Mouse (Mus musculus): Measurements from ENCODE around the gene Ppif. TPM values are rescaled to one million over a fixed set of nuclear protein-coding genes. Genes with fewer than 3 reads are reported as not detected.

The Ppif gene
- polyA plus RNA-seq, 1 experiment from 2014 or later = 32.4 TPM

DNA sequence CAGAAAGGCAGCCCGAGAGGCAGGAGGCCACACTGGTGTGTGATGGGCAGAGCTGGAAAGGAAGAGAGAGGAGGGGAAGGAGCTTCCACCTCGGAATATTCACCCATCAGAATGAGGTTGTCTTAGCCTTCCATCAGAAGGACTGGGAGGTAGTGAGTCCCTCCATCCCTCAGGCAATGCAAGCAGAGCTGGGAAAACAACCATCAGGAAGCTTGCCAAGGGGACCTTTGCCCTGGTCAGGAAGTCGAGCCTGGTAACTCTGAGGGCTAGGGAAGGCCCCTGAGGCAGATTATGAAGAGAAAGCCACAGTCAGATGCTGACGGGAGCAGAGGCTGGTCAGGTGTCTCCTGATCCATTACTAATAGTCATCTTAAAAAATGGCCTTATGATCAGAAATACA, 31.7 kb downstream of the Ppif start:
- Histone ChIP-seq H3K4me1 (peaks cover 13% of the 10 kb centered on the region), H3K27ac (peak overlapping the region; percentile 10; the same call in 1 of the 2 replicates)
- WGBS = 52% methylated on average over 4 of the region's 4 CpGs

DNA sequence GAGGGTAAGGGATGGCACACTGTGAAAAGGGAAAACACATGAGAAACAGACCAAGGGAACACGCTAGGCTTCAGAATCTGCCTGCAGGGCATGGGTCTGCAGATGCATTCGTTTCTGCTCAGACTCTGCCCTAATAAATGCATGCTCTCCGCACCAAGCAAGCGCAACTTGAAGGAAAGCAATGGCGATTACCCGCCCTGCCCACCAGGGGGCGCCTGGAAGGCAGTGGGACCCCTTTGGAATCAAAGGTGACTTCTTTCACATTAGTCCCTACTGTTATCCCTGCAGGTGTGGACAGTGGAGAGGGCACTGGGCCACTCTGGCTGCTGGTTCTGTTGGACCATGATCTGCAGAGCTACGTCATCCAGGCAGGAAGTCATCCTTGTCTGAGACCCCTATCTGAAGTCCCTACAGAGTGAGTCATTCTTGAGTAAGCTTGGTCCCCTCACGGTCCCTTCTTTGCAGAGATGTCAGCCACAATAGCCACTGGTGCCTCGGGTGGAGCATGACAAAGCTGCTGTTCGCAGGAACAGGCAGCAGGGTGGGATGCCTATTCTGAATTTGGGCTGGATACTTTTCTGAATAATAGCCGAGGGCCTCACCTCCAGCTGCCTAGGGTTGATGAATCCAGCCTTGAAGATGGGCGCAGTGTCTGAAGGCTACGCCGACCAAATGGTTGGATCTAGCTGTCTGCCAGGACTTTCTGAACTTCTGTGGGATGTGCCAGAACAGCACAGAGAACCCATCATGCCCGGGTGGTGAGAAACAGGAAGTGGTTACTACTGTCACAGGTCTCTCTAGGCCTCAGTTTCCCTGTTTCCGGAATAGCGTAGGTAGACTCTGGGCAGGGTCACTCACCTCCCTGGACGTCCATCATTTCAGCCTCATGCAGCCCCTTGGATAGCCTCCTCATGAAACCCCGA, 32.5 kb downstream of the Ppif start:
- 55% methylated on average over 20 of the region's 20 CpGs for WGBS
- H3K27ac ChIP-seq = no peak overlapping the region

More for the DNA sequence above, 31.7 kb downstream of the Ppif start:
- Histone ChIP-seq H3K9me3 (no peaks in the 10 kb centered on the region), H3K27me3 (no peaks in the 10 kb centered on the region), H3K36me3 (replicated peaks) (no peaks in the 10 kb centered on the region), H3K4me2 (no peak overlapping the region), H3K4me3 (replicated peaks) (no peak overlapping the region), H3K9ac (no peak overlapping the region)
- ATAC-seq (ENCODE audit: low FRiP score) = no peak

DNA sequence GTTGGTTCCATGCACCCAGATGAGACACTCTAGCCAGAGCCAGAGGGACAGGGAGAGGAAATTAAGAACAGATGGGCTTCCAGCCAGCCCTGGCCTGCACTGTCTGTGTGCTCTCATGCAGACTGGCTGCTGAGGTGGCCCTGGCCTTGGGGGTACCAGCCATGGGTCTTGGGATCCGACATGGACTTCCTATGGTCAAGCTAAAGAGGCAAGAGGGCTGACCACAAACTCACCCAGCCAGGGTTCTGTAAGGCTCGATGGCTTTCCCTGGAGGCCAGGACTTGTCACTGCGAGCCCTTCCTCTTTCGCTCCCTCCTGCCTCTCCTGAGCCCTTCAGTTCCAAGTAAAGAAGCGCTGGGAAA, 33.2 kb downstream of the Ppif start:
- Histone ChIP-seq H3K27ac (no peak overlapping the region), H3K4me1 (peaks cover 13% of the 10 kb centered on the region), H3K36me3 (replicated peaks) (no peaks in the 10 kb centered on the region), H3K9me3 (no peaks in the 10 kb centered on the region), H3K4me2 (no peak overlapping the region), H3K9ac (no peak overlapping the region), H3K4me3 (replicated peaks) (no peak overlapping the region), H3K27me3 (no peaks in the 10 kb centered on the region)
- ATAC-seq (ENCODE audit: low FRiP score) = no peak
- 76% methylated on average over 5 of the region's 5 CpGs for WGBS

More for the DNA sequence above, 32.5 kb downstream of the Ppif start:
- Histone ChIP-seq H3K4me1 (peaks cover 13% of the 10 kb centered on the region), H3K27me3 (no peaks in the 10 kb centered on the region), H3K4me3 (replicated peaks) (no peak overlapping the region), H3K9me3 (no peaks in the 10 kb centered on the region), H3K9ac (no peak overlapping the region), H3K4me2 (no peak overlapping the region), H3K36me3 (replicated peaks) (no peaks in the 10 kb centered on the region)
- no peak for ATAC-seq (ENCODE audit: low FRiP score)

DNA sequence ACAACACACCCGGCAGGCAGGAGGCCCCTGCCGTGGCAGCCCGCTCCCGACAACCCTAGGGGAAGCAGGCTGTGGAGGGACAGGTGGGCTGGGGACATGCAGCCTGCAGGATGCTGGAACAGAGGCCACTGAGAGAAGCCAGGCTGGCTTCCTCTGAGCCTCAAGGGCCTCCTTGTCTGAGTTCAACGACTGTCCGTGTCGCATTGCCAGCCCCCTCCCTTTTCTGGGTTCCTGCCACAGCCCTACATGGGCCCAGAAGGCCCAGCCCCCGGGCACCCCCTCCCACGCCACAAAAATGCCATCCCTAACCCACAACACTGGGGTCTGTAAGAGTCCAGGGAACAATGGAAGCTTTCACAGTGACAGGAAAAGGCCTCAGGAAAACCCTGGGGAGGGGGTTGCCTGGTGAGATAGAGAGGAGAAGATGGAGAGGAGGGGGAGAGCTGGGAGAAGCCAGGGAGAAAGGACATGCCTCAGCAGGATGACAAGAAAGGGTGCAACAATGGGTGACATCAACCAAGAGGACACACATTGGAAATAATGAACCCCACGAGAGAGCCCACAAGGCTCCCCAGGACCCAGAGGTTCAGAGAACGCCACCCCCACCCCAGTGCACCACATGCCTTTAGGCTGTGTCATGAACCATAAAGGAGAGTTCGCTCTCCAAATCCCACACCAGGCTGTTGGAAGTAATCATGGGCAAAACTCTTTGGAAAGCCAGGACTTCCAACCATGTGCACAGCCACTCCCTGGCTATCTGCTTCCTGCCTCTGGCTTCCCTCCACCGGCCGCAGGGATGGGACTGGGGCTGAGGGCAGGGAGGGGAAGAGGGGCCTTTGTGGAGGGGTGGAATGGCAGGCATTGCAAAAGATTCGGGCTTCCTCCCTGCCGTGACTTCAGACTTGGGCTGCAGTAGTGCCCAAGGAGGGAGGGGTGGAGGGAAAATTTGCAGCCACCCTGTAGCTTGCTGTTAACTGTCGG, 41.1 kb downstream of the Ppif start:
- H3K27ac ChIP-seq = peak overlapping the region; percentile 51; the same call in 1 of the 2 replicates
- peak overlapping the region; percentile 6; the same call in 1 of the 2 replicates for H3K4me2 ChIP-seq
- ATAC-seq (ENCODE audit: low FRiP score) = 0 out of 2 replicates have a peak, but pooled peaks have one; percentile 53
- no peaks in the 10 kb centered on the region for H3K36me3 ChIP-seq (replicated peaks)
- no peak overlapping the region for H3K4me3 ChIP-seq (replicated peaks)
- peak overlapping the region; percentile 27; the same call in 1 of the 2 replicates for H3K9ac ChIP-seq
- WGBS = 46% methylated on average over 17 of the region's 17 CpGs
- H3K9me3 ChIP-seq = no peaks in the 10 kb centered on the region
- H3K4me1 ChIP-seq = peaks cover 23% of the 10 kb centered on the region
- no peaks in the 10 kb centered on the region for H3K27me3 ChIP-seq

DNA sequence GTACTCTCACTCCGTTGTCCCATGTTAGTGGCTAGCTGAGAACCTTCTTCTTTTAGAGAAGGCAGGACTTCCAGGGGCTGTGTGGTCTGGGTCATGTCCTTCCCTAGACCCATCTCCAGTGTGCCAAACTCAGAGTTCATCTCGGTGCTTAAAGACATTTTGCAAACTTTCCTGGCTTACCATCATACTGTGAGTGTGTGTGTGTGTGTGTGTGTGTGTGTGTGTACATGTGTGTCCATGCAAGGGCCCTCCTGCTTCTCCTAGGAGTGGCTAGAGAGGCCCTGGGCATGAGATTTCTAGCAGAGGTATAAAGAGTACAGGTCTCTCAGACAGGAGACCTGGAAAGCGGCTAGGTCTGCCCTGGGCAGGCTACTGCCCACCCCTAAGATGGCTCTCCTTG, 42.2 kb downstream of the Ppif start:
- ATAC-seq (ENCODE audit: low FRiP score) = no peak
- Histone ChIP-seq H3K9ac (no peak overlapping the region), H3K9me3 (no peaks in the 10 kb centered on the region), H3K4me2 (no peak overlapping the region), H3K4me3 (replicated peaks) (no peak overlapping the region), H3K27me3 (no peaks in the 10 kb centered on the region), H3K4me1 (peaks cover 26% of the 10 kb centered on the region), H3K36me3 (replicated peaks) (no peaks in the 10 kb centered on the region), H3K27ac (no peak overlapping the region)
- 88% methylated on average over 3 of the region's 3 CpGs for WGBS

DNA sequence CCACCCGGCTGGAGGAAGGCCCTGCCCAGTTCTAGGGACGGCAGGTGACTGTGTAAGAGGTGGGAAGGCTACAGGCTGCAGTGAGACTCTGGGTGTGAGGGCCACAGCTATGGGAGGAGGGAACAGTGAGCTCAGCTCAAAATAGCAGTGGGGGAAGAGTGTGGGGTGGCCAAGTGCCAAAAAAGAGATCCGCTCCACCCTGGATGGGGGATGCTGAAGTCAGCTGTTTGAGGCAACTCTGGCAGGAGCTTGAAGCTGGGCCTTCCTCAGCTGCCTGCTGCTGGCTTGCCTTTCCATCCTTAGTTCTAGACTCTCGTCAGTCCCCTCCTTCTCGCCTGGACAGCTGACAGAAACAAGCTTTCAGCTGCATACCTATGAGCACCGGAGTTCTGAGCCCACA, 42.6 kb downstream of the Ppif start:
- no peaks in the 10 kb centered on the region for H3K27me3 ChIP-seq
- H3K9me3 ChIP-seq = no peaks in the 10 kb centered on the region
- WGBS = 67% methylated on average over 6 of the region's 6 CpGs
- no peak overlapping the region for H3K4me2 ChIP-seq
- H3K4me1 ChIP-seq = peaks cover 26% of the 10 kb centered on the region
- no peaks in the 10 kb centered on the region for H3K36me3 ChIP-seq (replicated peaks)
- no peak for ATAC-seq (ENCODE audit: low FRiP score)
- H3K9ac ChIP-seq = no peak overlapping the region
- no peak overlapping the region for H3K27ac ChIP-seq
- H3K4me3 ChIP-seq (replicated peaks) = no peak overlapping the region

DNA sequence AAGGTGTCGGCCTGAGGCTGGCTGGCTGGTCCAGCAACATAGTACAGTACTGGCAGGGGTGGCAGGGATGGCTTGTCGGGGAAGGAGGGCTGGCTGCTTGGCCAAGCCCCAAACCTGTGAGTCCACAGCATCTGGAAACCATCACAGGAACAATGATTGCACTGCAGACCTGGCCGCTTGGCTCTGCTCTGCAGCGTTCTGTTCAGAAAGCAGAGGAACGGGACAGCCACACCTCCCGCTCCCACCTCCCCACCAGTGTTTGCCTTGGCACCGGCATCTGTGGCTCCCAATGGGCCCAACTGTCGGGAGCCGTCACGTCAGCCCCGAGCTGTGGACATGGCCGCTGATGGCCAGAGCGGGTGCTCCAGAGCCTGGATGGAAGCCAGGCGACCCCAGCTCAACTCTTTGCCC, 44.6 kb downstream of the Ppif start:
- Histone ChIP-seq H3K4me2 (no peak overlapping the region), H3K9ac (no peak overlapping the region), H3K4me1 (peaks cover 26% of the 10 kb centered on the region), H3K27ac (no peak overlapping the region), H3K4me3 (replicated peaks) (no peak overlapping the region), H3K9me3 (no peaks in the 10 kb centered on the region), H3K36me3 (replicated peaks) (no peaks in the 10 kb centered on the region), H3K27me3 (no peaks in the 10 kb centered on the region)
- 76% methylated on average over 14 of the region's 14 CpGs for WGBS
- ATAC-seq (ENCODE audit: low FRiP score) = no peak

DNA sequence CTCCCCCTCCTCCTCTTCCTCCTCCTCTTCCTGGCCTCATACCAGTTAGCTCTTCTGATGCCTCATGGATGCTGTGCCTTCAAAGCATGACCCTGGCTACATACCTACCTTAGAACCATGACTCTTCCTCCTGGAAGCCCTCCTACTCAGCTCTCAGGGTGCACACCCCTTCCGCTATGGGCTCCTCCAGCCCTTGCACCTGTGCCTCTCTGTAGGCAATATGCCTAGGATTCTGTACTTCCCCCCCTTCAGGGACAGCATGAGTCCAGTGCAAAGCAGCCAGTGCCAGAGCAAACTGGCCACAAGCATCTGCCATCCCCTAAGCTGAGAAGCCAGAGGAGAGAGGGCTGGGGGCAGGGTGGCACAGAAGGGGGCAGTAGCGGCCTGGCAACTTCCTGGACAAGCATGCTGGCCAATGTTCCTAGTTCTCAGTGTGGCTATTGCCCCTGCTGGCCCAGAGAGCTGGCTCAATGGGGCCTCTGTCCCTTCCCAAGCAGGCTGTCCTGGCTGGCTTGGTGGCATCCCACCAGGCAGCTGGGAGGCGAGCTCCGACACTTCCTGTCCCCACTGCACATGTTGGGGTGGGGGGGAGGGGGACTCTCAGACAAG, 46.1 kb downstream of the Ppif start:
- no peak overlapping the region for H3K9ac ChIP-seq
- H3K4me1 ChIP-seq = peaks cover 16% of the 10 kb centered on the region
- H3K27ac ChIP-seq = no peak overlapping the region
- no peak overlapping the region for H3K4me2 ChIP-seq
- H3K9me3 ChIP-seq = no peaks in the 10 kb centered on the region
- ATAC-seq (ENCODE audit: low FRiP score) = no peak
- no peaks in the 10 kb centered on the region for H3K27me3 ChIP-seq
- H3K36me3 ChIP-seq (replicated peaks) = no peaks in the 10 kb centered on the region
- H3K4me3 ChIP-seq (replicated peaks) = no peak overlapping the region
- WGBS = 78% methylated on average over 4 of the region's 4 CpGs

DNA sequence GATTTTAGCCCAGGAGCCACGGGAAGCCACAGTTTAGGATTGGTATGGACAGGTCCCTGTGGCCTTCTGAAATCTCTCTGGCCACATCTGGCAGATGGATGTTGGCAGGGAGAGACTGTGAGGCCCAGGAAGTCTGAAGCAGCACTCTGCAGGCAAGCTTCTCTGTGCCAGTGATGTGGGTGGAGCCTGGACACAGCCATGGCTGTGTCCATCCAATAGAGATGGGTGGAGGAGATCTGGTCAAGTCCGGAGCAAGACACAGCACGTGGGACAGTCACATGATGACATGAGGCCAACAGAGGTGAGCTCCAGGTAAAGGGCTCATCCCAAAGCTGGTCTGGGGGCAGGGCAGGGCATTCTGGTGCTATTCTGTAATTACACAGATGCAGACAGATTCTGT, 47.3 kb downstream of the Ppif start:
- Histone ChIP-seq H3K27me3 (no peaks in the 10 kb centered on the region), H3K4me2 (no peak overlapping the region), H3K27ac (no peak overlapping the region), H3K4me1 (peaks cover 8% of the 10 kb centered on the region; the same call in 1 of the 2 replicates), H3K9me3 (no peaks in the 10 kb centered on the region), H3K9ac (no peak overlapping the region), H3K36me3 (replicated peaks) (no peaks in the 10 kb centered on the region), H3K4me3 (replicated peaks) (no peak overlapping the region)
- no peak for ATAC-seq (ENCODE audit: low FRiP score)
- 81% methylated on average over 3 of the region's 3 CpGs for WGBS

DNA sequence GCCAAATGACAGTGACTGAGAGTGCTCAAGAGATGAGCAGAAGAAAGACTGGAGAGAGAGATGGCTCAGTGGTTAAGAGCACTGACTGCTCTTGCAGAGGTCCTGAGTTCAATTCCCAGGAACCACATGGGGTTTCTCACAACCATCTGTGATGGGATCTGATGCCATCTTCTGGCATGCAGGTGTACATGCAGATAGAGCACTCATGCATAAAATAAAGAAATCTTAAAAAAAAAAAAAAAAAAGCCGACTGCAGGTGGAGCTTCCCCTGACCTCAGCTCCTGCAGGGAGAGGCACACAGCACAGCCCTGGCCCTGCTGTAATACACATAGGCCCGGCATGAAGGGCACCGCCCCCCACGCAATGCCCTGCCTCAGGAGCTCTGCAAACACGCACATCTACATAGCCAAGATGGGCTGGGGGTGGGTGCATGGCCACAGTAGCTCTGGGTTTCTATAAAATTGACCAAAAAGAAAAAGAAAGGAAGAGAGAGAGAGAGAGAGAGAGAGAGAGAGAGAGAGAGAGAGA, 48.0 kb downstream of the Ppif start:
- no peak for ATAC-seq (ENCODE audit: low FRiP score)
- Histone ChIP-seq H3K4me3 (replicated peaks) (no peak overlapping the region), H3K27ac (no peak overlapping the region), H3K4me1 (peaks cover 4% of the 10 kb centered on the region; the same call in 1 of the 2 replicates), H3K9ac (no peak overlapping the region), H3K36me3 (replicated peaks) (no peaks in the 10 kb centered on the region), H3K27me3 (no peaks in the 10 kb centered on the region), H3K4me2 (no peak overlapping the region), H3K9me3 (no peaks in the 10 kb centered on the region)
- WGBS = 61% methylated on average over 5 of the region's 5 CpGs

DNA sequence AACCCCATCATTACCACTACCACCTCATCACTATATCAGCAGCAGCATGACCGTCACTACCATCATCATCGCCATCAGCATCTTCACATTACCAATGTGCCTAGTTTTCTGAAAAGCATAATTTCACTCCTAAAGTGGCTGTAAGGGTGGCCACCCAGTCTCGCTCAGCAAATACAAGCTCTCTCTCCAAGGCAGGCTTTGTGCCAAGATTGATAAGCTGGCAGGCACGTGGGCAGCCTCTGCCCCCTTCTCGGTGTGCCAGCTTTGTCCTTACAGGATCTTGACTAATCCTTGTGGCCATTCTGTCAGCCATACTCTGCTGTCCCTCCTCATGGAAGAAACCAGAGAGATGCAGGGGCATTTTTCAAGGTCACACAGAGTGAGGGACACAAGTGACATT, 49.0 kb downstream of the Ppif start:
- no peak for ATAC-seq (ENCODE audit: low FRiP score)
- no peak overlapping the region for H3K4me2 ChIP-seq
- 0 out of 2 replicates have a peak, but pooled peaks cover 4% of the 10 kb centered on the region for H3K4me1 ChIP-seq
- 92% methylated on average over 5 of the region's 5 CpGs for WGBS
- H3K9ac ChIP-seq = no peak overlapping the region
- no peaks in the 10 kb centered on the region for H3K36me3 ChIP-seq (replicated peaks)
- H3K27ac ChIP-seq = no peak overlapping the region
- no peak overlapping the region for H3K4me3 ChIP-seq (replicated peaks)
- H3K27me3 ChIP-seq = no peaks in the 10 kb centered on the region
- H3K9me3 ChIP-seq = no peaks in the 10 kb centered on the region
